Mouse (Mus musculus): ENCODE measurements at regions not wholly inside any gene's neighbourhood (a gene's known extent, or its start where the extent isn't known, plus 50 kb on each side); places are given as distances from the start of the nearest gene placed in this dataset.
"Not testable (repeated sequence)": the region's sequence is repeated elsewhere in the genome, so short reads cannot be mapped to it uniquely, and the experiment has no call there.

GRCm38 (mm10) chr10:19494461-19495105, 97.2 kb upstream of the Ifngr1 start:
- DNase-seq (ENCODE audit: low read depth, low spot score) = peak; percentile 43

- peak; percentile 72 for DNase-seq (ENCODE audit: low read depth, low spot score)
Measured at GRCm38 (mm10) chr10:19498112-19498511, 93.6 kb upstream of the Ifngr1 start.

- DNase-seq (ENCODE audit: low read depth, low spot score) = no peak
Measured at GRCm38 (mm10) chr10:19502874-19503273, 88.9 kb upstream of the Ifngr1 start.

DNA sequence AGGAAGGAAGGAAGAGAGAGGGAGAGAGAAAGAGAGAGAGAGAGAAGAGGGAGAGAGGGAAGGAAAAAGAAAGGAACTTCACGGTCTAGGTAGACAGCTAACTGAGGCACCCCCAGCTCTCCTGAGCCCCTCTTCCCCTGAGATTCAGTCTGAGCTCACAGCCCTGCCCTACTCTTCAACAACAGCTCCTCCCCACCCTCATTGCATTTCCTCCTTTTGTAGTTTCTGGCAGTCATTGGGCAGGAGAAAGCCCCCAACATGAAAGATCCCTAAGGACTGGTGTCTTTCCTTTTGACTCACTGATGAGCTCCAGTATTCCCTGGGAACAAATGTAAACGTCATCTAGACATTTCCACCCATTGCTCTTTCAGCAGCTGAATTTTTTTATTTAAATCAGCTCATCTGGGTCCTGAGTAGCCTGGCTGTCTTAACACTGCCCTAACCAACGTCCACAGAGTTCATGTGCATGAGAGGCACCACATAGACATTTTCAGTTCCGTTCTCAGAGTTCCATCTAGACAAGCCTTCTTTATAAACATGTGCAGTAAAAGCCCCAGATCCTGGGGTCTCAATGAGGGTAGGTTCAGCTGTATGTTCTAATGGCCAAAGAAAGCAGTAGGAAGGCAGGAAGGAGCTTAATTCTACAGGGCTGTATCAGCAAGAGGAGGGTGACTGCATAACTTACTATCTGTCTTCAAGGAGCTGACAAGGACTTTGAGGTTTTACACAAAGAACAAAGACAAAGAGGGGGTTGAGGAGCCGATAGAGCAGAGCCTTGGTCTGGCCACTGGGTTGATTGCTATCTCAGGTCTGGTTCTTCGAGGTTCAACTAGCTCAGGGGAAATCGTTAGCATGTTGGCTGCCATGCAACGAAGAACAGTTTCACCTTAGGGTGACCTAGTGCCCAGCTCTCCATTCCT, 87.6 kb upstream of the Ifngr1 start:
- peak; percentile 66 for DNase-seq (ENCODE audit: low read depth, low spot score)

DNA sequence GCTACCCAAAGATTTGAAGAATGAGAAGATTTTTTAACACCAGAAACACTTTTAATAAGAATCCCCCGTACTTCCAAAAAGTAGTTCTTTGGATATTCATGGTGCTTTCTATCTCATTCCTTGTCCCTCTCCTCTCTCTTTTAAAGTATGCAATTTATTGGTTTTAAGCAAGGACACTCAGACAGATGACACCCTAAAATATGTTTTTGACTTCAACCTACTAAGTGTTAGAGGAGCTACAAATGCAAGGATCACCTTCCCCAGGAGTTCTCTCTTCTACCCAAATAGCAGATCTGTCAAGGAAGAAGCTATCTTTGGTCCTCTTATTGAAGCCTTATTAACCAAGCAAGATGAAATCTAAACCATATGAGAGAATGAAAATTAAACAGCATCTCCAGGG, 86.6 kb upstream of the Ifngr1 start:
- DNase-seq (ENCODE audit: low read depth, low spot score) = no peak

DNA sequence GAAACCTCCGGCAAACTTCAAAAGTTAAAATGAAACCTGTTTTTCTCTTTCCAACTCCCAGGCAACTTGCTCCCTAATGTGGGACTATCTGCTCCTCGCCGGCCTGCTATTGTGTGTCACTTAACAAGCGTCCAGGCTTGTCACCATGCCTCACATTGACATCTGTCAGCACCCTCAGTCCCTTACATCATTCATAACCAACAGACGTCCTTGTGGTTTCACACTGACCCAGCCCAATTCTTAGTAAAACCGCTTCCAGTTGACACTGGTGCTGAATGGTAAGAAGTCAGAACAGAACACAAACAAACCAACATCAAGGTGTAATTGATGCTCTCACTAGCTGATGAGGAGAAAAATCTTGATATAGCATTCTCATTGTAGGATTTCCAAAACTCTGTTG, 85.8 kb upstream of the Ifngr1 start:
- peak; percentile 90 for DNase-seq (ENCODE audit: low read depth, low spot score)

GRCm38 (mm10) chr10:19506434-19506833, 85.3 kb upstream of the Ifngr1 start:
- DNase-seq (ENCODE audit: low read depth, low spot score) = no peak

DNA sequence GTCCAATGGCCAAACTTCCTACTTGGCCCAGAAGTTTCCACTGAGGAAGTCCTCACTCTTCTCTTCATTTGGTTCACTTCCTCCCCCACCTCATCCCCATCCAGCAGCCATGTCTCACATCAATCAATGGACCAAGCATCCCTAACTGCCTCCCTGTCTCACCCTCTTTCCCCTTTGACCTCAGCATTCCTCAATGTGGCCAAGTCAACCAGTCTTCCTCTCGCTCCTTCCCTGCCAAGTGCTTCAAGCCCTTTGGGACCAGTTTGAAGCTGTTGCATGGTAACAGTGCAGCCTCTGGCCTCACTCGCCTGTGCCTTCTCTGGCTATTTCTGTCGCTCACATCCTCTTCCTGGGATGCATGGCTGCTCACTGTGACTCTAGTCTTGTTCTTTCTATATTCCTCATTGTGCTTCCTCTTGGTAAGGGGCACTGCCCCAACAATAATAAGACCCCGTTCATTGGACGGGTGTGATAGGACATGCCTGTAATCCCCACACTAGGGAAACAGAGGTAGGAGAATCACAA, 83.5 kb upstream of the Ifngr1 start:
- DNase-seq (ENCODE audit: low read depth, low spot score) = no peak

- DNase-seq (ENCODE audit: low read depth, low spot score) = no peak
Measured at GRCm38 (mm10) chr10:19510047-19510446, 81.7 kb upstream of the Ifngr1 start.

GRCm38 (mm10) chr10:19514366-19514765, 77.4 kb upstream of the Ifngr1 start:
- not testable (repeated sequence) for DNase-seq (ENCODE audit: low read depth, low spot score)

DNA sequence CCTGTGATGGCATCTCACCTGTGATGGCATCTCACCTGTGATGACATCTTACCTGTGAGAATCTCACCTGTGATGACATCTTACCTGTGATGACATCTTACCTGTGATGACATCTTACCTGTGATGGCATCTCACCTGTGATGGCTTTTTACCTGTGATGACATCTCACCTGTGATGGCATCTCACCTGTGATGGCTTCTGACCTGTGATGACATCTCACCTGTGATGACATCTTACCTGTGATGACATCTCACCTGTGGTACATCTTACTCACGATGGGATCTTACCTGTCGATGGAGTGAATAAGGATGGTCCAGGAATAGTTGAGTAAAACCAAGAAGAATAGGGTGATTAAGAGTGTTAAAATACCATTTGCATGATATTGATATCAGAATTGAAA, 76.9 kb upstream of the Ifngr1 start:
- DNase-seq (ENCODE audit: low read depth, low spot score) = no peak

DNA sequence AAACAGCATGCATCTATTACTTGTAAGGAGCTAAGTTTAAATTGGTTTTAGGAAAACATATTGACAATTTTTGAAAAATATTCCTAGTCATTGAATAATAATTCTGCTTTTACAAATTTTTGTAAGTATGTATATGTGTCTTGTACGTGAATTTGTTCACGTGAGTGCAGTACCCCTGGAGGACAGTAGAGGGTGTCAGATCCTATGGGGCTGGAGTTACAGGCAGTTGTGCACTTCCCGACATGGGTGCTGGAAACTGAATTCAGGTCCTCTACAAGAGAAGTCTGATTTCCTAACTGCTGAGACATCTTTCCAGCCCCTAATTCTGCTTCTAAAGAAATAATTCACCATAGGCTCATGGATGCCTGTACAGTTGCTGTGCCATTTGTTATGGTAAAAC, 75.7 kb upstream of the Ifngr1 start:
- DNase-seq (ENCODE audit: low read depth, low spot score) = no peak

- DNase-seq (ENCODE audit: low read depth, low spot score) = no peak
Measured at GRCm38 (mm10) chr10:19517093-19517492, 74.7 kb upstream of the Ifngr1 start.

- peak; percentile 57 for DNase-seq (ENCODE audit: low read depth, low spot score)
Measured at GRCm38 (mm10) chr10:19518763-19519162, 73.0 kb upstream of the Ifngr1 start.

GRCm38 (mm10) chr10:19522198-19522597, 69.6 kb upstream of the Ifngr1 start:
- peak; percentile 17 for DNase-seq (ENCODE audit: low read depth, low spot score)

DNA sequence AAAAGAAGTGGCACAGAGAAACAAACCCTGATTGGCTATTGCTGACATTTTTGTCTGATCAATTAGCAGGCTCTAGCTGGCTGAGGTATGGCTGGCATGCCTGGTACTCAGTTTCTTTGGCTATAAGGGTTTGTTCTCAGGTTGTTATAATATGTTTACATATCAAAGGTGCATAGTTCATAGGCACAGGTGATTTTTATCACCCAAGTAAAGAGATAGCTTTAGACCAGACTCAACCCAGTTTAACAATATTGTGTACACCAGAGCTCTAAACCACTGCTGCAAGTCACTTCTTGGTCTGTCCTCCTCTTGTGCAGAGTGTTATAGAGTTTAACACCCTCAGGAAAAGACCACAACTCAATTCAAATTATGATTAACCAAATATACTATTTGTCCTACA, 65.8 kb upstream of the Ifngr1 start:
- no peak for DNase-seq (ENCODE audit: low read depth, low spot score)

GRCm38 (mm10) chr10:19526353-19526752, 65.4 kb upstream of the Ifngr1 start:
- no peak for DNase-seq (ENCODE audit: low read depth, low spot score)

DNA sequence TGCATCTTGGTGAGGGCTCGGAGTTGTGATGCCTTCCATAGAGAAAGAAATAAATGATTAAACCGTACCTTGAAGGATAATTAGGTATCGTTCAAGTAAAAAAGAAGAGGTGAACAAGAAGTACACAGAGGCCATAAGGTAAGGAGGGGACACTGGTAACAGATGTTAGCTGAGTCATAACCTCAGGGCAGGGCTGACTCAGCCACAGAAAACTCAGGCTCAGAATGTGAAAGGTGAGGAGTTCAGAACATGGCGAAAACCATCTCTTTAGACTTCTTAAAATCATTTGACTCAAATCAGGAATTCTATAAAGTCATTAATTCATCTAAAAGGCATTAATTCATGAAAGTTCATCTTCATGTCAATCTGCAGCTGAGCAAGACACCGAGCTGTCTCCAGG, 62.1 kb upstream of the Ifngr1 start:
- DNase-seq (ENCODE audit: low read depth, low spot score) = no peak

DNA sequence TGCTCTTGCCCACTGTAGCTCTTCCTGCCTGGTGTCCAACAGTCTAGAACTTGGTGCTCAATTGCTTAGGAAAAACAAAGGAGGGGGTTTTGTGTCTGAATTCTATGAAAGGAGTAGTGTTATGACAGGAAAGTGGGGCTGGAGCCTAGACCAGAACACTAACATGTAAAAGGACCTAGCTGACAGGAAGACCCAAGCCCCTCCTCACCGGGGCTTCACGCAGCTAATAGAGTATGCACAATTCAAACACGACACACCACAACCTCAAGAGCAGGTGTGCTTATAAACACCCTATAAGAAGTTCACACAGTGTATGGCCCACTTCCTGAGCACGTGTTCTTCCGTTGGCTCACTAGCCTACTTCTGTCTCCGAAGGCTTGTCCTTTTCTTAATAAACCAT, 61.7 kb upstream of the Ifngr1 start:
- peak; percentile 34 for DNase-seq (ENCODE audit: low read depth, low spot score)

- no peak for DNase-seq (ENCODE audit: low read depth, low spot score)
Measured at GRCm38 (mm10) chr10:19531452-19531851, 60.3 kb upstream of the Ifngr1 start.

- no peak for DNase-seq (ENCODE audit: low read depth, low spot score)
Measured at GRCm38 (mm10) chr10:19532790-19533189, 59.0 kb upstream of the Ifngr1 start.

DNA sequence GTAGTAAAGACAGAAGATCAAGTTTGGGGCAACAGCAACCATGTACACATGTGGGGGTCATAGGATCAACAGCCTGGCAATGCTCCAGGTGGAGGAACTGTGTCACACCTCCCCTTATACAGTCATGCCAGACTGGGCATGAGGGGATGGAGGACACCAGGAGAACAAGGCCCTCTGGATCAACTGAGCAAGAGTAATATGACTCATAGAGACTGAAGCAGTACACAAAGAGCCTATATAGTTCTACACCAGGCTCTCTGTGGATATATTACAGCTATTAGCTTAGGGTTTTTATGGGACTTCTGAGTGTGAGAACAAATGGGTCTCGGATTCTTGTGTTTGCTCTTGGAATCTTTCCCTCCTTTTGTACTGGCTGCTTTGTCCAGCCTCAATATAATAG, 57.9 kb upstream of the Ifngr1 start:
- DNase-seq (ENCODE audit: low read depth, low spot score) = no peak

Data from CD4-positive helper T cell, adult 2 months (primary cell).